8 mouse cellular contexts compared by ENCODE assay signal in genomic region chr11:52447242-52447641, GRCm38 (mm10). TPM values are rescaled to one million over a fixed set of nuclear protein-coding genes. Genes with fewer than 3 reads are reported as not detected.
A peak's percentile ranks its signal among the peaks of the same experiment; 100 is the strongest.
DNase-seq lines count a peak whose midpoint lies in the region; ATAC-seq lines count a peak whose summit lies in the region.

No protein-coding gene starts in this region.

- H3K36me3 ChIP-seq in kidney, embryonic 15.5 days: no peaks in the 10 kb centered on the region

- H3K4me2 ChIP-seq in kidney, embryonic 15.5 days: no peak overlapping the region

- no peak overlapping the region for H3K9ac ChIP-seq in kidney, embryonic 15.5 days

- no peak overlapping the region for H3K4me3 ChIP-seq in kidney, embryonic 15.5 days (replicated peaks)

- WGBS in kidney, embryonic 15.5 days: 20% methylated on average over 4 of the region's 4 CpGs

- peak; percentile 21 to 30 for DNase-seq in layer of hippocampus, postnatal 36 days
- DNase-seq in layer of hippocampus, adult 18-20 months (ENCODE audit: low spot score in 2 of 2): no peak
- peak; percentile 28 for DNase-seq in brain, adult 2 months (ENCODE audit: low read depth, low spot score)
- DNase-seq in gastrocnemius, postnatal 10 days: peak; percentile 71
- peak; percentile 20 for DNase-seq in ovary, postnatal 10 days (ENCODE audit: low spot score)
- no peak for DNase-seq in thymus, postnatal 0 days (ENCODE audit: low spot score)

- peaks cover 5% of the 10 kb centered on the region; the same call in 1 of the 2 replicates for H3K4me1 ChIP-seq in kidney, embryonic 15.5 days

- no peaks in the 10 kb centered on the region for H3K9me3 ChIP-seq in kidney, embryonic 15.5 days (replicated peaks)

- no peak overlapping the region for H3K27ac ChIP-seq in kidney, embryonic 15.5 days

- 0 out of 2 replicates have a peak, but pooled peaks cover 10% of the 10 kb centered on the region for H3K27me3 ChIP-seq in kidney, embryonic 15.5 days

- ATAC-seq in kidney, embryonic 15.5 days (replicated peaks; ENCODE audit: low FRiP score): 0 out of 2 replicates have a peak, but pooled peaks have one; percentile 29
- no peak for ATAC-seq in monocyte, adult 5-6 weeks (replicated peaks; ENCODE audit: insufficient number of reproducible peaks, low FRiP score, low TSS enrichment, poor library complexity, severe bottlenecking)

RNA-seq across cellular contexts. Expression of gene 9530068E07Rik, which starts 51.0 kb away (rescaled TPM):
- 10 to 100 TPM; 66.6 to 69.5 TPM for total RNA-seq in layer of hippocampus, postnatal 36 days (2021)
- total RNA-seq in layer of hippocampus, adult 18-20 months (2021): 10 to 100 TPM; 64.4 to 66.8 TPM
- 10 to 100 TPM; 76.7 to 83.4 TPM for total RNA-seq in gastrocnemius, postnatal 10 days (2021)
- 217 and 219 TPM in 2 replicates for polyA plus RNA-seq in kidney, embryonic 15.5 days (2015; fragmentation: Nextera tagmentation; extraction: Ambion mirVana)
- 85.6 and 89.6 TPM in 2 replicates for polyA plus RNA-seq in thymus, postnatal 0 days (2015; fragmentation: Nextera tagmentation; extraction: Ambion mirVana)
- 65.4 to 88.6 TPM (median 68.4 TPM) in 3 replicates for total RNA-seq in monocyte, adult 5-6 weeks (2017)

Comparison
In these comparisons a context has a peak if more than half of its experiments do, and no peak if none do; other contexts are left out.
1. DNase-seq: peak in layer of hippocampus, postnatal 36 days (2 of 2), brain, adult 2 months (single experiment), gastrocnemius, postnatal 10 days (single experiment) and ovary, postnatal 10 days (single experiment); none in layer of hippocampus, adult 18-20 months (0 of 2) and thymus, postnatal 0 days (single experiment).